Mouse (Mus musculus) thymus, adult 2 months (tissue): ENCODE data around the gene Cstad.

Source experiments
- CTCF ChIP-seq: fragments of 200-500 bp; IDR thresholded peaks from 2 replicates; pipeline ENCODE4 v1.5.1; 2012; ENCODE audit warnings: mild to moderate bottlenecking, control low read depth, low read length, moderate library complexity, borderline replicate concordance; ENCODE audit not compliant: control insufficient read depth, poor library complexity, insufficient read depth; ENCODE audit errors: extremely low read depth
- POLR2A ChIP-seq: fragments of 200-500 bp; IDR thresholded peaks from 2 replicates; pipeline ENCODE4 v1.6.1; 2012; ENCODE audit warnings: mild to moderate bottlenecking, low read length, control low read depth, moderate library complexity; ENCODE audit not compliant: control insufficient read depth, poor library complexity, insufficient read depth; ENCODE audit errors: extremely low read depth

DNA sequence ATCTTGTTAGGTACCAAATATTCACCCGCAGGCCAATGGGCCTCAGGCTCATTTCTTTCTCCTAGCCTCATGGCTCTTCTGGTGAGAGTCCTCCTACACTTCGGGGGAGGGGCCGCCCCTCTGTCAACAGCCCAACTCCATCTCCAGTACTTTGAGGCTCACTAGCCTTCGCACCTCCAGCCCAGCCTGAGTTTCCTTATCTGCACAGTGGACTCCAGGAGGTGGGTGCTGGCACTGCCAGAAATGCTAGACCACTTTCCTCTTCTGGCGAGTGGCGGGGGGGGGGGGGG, 10.9 kb downstream of the Cstad start:
- no peak for TF ChIP-seq CTCF
- no peak for TF ChIP-seq POLR2A
